Mouse (Mus musculus) heart, adult 2 months (tissue): ENCODE data around the gene Glis3.

Source experiments
- CTCF ChIP-seq: fragments of 200-600 bp; IDR thresholded peaks from 2 replicates; pipeline ENCODE4 v1.8.1; 2022; ENCODE audit warnings: antibody characterized with exemption, mild to moderate bottlenecking, moderate library complexity
- EP300 ChIP-seq: fragments of 200-500 bp; IDR thresholded peaks from 2 replicates; pipeline ENCODE4 v1.6.1; 2011; ENCODE audit warnings: low read depth, low read length, control low read depth; ENCODE audit not compliant: insufficient read depth
- POLR2A ChIP-seq: fragments of 200-500 bp; IDR thresholded peaks from 2 replicates; pipeline ENCODE4 v1.6.1; 2011; ENCODE audit warnings: mild to moderate bottlenecking, low read depth, low read length, control low read depth; ENCODE audit not compliant: insufficient read depth

DNA sequence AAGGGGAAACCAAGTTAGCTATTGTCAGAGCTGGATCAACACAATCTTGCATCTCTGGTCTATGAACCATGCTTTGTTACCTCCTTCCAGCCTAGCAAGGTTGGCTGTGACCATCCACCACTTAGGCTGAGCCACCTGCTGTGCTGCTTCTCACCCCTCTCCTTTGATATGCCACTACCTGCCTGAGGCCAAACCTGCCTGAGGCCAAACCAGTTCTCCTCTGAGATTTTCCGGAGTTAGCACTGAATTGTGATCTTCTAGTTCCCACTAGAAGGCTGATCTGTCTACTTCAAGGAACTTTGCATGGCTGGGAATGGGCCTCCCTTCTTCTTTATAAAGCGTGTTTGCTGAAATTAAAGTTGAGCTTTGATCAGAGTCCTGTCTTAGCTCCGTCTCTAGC is 448.4 kb downstream of the Glis3 start:
- TF ChIP-seq CTCF: no peak
- TF ChIP-seq POLR2A: no peak
- TF ChIP-seq EP300: no peak
